ENCODE assay signal across 12 mouse cellular contexts in genomic region chr10:13988280-13988679, GRCm38 (mm10). TPM values are rescaled to one million over a fixed set of nuclear protein-coding genes. Genes with fewer than 3 reads are reported as not detected.
DNase-seq lines count a peak whose midpoint lies in the region; ATAC-seq and TF ChIP-seq lines count a peak whose summit lies in the region.
"Had no signal": no experiment of that assay in that cellular context is flagged by ENCODE, and none has a peak within 500 bp of the region (broad histone marks: within the 10 kb centered on the region; RNA-seq: fewer than 3 reads in every experiment).

No protein-coding gene starts in this region.

- intact Hi-C loops in left cerebral cortex, adult 2 months (cut with DNase I), result no loop called here
- intact Hi-C loops in left cerebral cortex, postnatal 10 days (cut with DNase I), result no loop called here

- peak overlapping the region; percentile 3; the same call in 1 of the 2 replicates for H3K27ac ChIP-seq in left cerebral cortex, adult 2 months
- H3K27ac ChIP-seq: heart, embryonic 13.5 days had no signal

- DNase-seq in gastrocnemius, postnatal 25 days, result peak; percentile 22
- no peak for DNase-seq in gastrocnemius, postnatal 10 days
- DNase-seq in left cerebral cortex, adult 2 months (ENCODE audit: extremely low spot score in 1 of 2, low spot score in 2 of 2), result peak in 1 of 2 experiments; percentile 4
- no peak for DNase-seq in left cerebral cortex, postnatal 10 days (ENCODE audit: extremely low spot score in 1 of 2, low spot score in 2 of 2)
- peak; percentile 66 for DNase-seq in embryo, embryonic 10.5 days (ENCODE audit: low spot score)
- DNase-seq in cerebellum, postnatal 10 days, result no peak
- no peak for DNase-seq in right cerebral cortex, adult 18-20 months
- DNase-seq: cerebellum, adult 11-12 months had no signal

- ATAC-seq in neutrophil, adult 5-6 weeks (ENCODE audit: extremely low read depth, insufficient number of reproducible peaks, low FRiP score, poor library complexity, severe bottlenecking), result peak; percentile 26; the same call in 1 of the 2 replicates
- ATAC-seq: CD4-positive, CD25-positive, alpha-beta regulatory T cell, adult 4 months had no signal

- no peak overlapping the region for H3K4me3 ChIP-seq in left cerebral cortex, adult 2 months
- H3K4me3 ChIP-seq: heart, embryonic 13.5 days; megakaryocyte, embryonic 14.5 days had no signal

- no peak for TF ChIP-seq CTCF in left cerebral cortex, adult 2 months (IDR thresholded peaks at IDR 0.05)

RNA-seq across cellular contexts. Expression of gene Hivep2, which starts 22.4 kb away (rescaled TPM):
- 10 to 100 TPM; 32.0 to 41.5 TPM for total RNA-seq in gastrocnemius, postnatal 25 days (2021)
- 10 to 100 TPM; 53.4 to 64.4 TPM for total RNA-seq in gastrocnemius, postnatal 10 days (2021)
- 100 to 1,000 TPM; 252 to 263 TPM for total RNA-seq in left cerebral cortex, adult 2 months (2021)
- total RNA-seq in left cerebral cortex, postnatal 10 days (2021), result 100 to 1,000 TPM; 277 to 292 TPM
- 39.5 and 50.3 TPM in 2 replicates for total RNA-seq in neutrophil, adult 5-6 weeks (2017)

Comparison
In these comparisons a context has a peak if more than half of its experiments do, and no peak if none do; other contexts are left out.
1. DNase-seq: peak in gastrocnemius, postnatal 25 days (single experiment) and embryo, embryonic 10.5 days (single experiment); none in gastrocnemius, postnatal 10 days (single experiment), left cerebral cortex, postnatal 10 days (0 of 2), cerebellum, postnatal 10 days (0 of 2) and right cerebral cortex, adult 18-20 months (single experiment).